Mouse (Mus musculus): ENCODE measurements around the gene Zdhhc7.

The Zdhhc7 gene

DNA sequence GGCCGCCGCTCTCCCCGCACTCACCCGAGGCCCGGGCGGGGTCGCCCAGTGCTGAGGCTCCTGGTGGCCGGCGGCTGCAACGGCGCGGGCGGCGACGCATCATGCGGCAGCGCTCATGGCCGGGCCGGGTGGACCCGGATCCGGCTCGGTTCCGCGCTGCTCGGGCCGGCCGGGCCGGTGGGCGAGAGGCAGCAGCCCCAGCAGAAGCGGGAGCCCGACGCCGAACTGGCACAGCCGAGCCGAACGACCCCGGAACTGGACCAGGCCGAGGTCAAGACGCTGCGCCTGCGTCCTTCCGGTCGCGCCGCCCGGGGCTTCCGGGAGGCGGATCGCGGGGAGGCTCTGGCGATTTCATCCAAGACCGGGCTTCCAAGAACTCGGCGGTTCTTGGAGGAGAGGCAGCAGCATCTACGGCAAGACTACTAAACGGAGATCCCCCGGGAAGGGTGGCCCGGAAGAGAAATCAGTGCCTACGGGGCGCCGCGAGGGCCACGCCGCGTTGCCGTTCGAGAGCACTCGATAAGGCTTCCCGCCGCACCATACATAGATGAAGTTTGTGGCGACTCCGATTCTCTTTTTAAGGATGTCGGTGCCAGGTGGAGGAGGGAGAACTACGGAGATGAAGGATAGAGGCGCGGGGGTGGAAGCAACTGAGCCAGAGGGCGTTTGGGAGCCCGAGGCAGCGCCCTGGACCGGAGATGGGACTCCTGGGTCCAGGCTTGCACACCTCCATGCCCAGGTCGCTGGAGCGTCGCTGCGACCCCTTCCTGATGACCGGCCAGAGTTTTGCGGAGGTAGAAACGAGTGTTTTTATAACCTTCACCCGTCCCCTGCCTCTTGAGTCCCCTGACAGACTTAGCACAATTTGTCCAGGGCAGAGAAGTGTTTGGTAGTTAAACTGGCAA is at the start of gene Zdhhc7:
Zdhhc7 (minus strand) TSS at position 415 of the 905 bp plus-strand sequence.
- under 1% methylated on average over 86 of the region's 88 CpGs for WGBS

DNA sequence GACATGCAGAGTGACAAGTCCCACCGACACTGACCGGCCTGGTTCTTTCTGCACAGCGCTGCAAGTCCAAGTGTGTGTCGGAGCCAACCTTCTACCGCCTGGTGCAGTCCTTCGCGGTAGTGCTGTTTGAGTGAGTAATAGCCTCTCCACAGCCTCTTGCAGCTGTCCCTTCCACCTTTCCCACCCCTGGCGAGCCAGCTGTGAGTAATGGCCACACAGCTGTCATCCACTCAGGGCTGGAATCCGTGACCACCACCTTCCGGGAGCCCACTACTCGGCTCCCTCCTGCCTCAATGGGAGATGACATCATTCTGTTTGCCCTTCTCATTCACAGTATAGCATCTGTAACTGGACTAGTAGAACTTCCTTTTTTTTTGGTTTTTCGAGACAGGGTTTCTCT is 48.7 kb upstream of the Zdhhc7 start:
- 80% methylated on average over 12 of the region's 12 CpGs for WGBS

DNA sequence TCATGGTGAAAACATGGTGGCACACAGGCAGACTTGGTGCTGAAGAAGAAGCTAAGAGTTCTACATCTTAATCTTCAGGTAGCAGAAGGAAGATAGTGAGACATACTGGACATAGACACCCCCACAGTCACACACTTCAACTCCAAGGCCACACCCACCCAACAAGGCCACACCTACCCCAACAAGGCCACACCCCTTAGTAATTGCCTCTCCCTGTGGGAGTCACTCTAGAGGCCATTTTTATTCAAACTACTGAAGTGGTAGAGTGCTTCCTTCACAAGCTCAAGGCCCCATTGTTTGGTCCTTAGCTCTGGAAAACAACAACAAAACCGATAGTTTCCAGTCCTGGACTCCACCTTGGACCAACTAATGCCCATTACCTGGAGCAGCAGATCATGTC is 44.8 kb upstream of the Zdhhc7 start:
- WGBS = 76% methylated on average over 1 of the region's 1 CpGs

DNA sequence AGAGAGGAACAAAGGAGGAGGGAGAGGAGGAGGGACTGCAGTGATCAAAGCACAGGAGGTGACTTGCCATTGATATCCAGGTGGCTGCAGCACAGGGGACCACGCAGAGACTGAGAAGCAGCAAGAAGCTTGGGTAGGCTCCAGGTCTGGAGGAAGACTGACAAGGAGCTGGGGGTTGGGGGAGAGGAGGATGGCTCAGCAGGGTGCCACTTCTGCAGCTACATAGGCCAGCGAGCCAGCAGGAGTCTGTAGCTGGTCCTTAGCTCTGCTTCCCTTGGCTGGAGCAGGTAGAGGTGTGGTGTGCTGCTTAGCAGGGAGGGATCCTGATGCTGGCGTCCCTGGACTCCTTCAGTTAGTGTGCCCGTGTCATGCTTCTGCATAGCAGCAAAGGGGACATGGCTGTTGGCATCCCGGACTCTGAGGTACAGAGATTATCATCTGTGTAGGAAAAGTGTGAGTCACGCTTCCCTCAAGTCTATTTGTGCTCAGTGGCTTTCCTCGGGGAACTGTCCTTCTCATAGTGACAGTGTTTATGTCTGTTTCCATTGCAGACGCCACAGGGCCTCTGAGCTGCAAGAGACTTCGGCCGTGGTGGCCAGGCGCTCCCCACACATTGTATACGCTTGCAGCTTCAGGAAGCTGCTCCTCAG is 43.5 kb upstream of the Zdhhc7 start:
- 32% methylated on average over 12 of the region's 12 CpGs for WGBS

DNA sequence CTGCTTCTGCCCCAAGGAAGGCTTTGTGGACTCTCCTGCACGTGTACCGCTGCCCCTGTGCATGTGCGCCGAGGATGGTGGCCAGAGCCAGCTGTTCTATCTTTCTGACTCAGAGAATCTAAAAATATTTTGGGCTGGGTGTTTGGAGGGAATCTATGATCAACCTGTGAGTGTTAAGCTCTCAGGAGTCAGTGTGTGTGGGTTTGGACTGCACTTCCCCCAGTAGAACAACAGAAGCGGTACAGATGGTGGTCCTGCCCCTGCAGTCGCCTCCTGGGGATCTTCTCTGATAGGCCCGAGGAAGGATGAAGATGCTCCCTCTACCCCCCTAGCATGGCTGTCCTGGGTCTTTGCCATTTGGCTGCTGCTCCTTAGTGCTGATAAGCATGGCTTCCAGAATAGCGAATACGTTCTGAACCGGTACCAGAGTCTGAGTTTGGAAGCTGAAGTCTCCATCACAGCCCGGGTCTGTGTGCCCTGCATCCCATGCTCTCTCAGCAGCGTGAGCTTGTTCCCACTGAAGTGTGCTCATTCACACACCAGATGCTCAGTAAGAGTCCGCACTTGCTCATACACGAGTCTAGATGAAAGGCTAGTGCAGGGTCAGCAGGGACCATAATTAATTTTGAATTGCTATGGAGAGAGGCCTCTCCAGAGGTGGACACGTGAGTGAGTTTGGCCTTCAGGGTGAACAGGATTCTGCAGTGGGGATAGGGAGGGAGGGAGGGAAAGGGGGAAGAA is 42.8 kb upstream of the Zdhhc7 start:
- 36% methylated on average over 15 of the region's 15 CpGs for WGBS

DNA sequence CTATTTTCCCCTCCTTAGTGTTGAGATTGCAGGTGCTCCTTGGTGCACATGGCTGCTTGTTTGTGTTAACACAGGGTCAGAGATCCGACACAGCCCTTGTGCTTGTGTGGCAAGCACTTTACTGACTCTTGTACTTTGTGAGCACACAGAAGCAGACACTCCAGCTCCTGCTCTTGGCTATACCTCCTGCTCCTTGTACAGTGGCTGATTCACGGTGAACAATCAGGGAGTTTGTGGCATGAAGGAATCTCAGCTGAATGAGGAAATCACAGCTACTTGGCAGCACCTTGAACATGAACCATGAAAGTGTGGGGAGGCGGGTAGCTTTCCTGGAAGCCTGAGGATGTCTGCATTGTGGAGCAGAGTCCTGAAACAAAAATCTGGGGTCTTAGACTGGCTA is 39.5 kb upstream of the Zdhhc7 start:
- 55% methylated on average over 3 of the region's 3 CpGs for WGBS

DNA sequence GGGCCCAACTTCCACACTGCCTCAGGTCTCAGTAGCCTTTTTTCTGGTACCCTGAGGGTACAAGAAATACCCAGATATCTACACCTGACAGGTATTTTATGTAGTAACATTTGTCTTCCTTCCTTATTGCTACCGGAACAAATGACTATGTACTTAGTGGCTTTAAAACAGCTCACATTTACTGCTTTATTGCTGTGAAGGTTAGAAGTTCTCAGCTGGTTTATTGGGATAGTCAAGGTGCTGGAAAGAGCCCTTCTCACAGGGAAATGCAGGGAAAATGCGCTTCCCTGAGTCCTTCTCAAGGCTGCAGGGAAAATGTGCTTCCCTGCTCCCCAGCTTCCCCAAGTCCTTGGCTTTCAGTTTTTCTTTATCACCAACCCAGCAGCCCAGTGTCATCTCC is 37.7 kb upstream of the Zdhhc7 start:
- 93% methylated on average over 2 of the region's 2 CpGs for whole genome bisulfite sequencing

DNA sequence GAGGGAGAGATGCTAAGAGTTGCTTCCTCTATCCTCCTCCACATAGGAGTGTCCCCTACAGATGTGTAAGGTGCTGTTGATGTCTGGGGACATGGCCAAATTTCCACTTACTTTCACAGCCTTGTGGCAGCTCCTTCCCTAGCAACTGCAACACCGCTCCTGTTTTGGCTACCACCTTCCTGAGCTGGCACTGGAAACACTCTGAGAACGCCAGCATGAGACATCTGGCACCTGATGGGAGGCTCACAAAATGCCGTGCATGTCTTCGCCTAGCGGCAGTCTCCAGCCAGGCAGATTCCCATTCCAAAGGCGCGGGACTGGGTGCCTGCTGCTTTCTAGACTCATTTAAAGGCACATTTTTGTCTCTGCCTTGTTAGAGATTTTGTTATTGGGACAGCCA is 35.3 kb upstream of the Zdhhc7 start:
- WGBS = 41% methylated on average over 7 of the region's 7 CpGs

DNA sequence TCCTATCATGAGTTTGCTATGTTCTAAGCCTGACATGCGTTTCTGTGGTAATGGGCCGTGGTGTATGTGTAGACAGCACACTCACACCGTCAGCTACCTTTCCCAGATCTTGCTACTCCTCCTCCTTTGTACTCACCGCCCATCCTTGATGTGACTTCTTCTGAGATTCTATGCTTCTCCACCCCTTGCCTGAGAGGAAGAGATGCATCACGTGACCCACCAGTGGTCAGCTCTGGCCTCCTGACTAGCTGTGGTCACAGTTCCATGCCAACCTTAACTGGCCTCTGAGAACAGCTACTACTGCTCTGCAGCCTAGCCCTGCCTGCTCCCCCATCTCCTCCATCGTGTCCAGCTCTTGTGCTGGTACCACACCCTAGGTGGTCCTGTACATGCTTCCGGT is 34.4 kb upstream of the Zdhhc7 start:
- 83% methylated on average over 7 of the region's 7 CpGs for WGBS

DNA sequence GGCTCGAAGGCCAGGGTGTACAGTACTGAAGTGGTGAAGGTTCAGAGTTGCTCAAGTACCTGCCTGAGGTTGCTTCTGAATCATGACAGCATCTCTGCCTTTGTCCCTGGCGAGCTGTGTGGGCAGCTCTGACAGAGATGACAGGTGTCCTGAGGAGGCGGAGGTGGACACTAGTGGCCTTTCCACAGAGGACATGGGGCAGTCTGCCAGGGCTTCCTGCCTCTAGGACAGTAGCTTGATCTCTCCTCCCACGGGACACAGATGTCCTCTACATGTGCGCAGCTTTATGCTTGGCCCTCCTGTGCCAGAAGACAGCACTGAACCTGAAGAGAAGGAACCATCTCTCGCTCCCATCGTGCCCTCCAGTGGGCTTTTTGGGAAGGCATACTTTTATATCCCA is 31.9 kb upstream of the Zdhhc7 start:
- WGBS = 71% methylated on average over 7 of the region's 7 CpGs

DNA sequence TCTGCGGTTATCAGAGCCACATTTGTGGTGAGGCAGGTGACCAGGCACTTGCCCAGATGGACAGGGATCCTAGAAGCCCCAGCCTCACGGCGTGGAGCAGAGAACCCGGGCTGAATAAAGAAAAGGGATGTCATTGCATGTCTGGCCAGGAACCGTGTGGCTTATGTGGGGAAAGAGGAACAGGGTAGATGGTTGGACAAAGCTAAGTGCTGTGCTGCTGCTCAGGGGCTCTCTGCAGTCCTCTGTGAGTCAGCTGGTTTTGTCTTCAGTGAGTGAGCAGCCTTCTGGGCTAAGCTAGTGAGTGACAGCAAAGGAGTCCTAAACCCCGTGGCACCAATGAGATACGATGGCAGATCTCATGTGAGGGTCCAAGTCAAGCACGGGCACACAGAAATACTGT is 29.9 kb upstream of the Zdhhc7 start:
- 78% methylated on average over 8 of the region's 8 CpGs for WGBS

DNA sequence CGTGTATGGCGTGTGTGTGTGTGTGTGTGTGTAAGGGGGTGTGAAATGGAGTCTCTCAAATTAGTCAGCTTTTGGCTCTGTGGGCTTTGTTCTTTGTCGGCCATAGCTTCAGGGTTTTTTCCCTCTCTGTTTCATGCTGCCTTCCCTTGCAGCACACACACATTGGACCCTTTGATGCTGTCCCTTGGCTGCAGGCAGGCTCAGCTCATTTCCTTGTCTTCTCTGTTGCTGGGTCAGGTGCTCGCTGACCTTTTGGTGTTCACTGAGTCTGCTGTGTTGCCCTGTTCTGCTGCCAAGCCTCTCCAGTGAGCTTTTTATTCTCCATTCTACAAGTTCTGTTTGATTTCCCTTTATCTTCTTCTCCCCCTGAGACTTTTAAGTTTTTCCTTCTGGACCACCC is 28.3 kb upstream of the Zdhhc7 start:
- 42% methylated on average over 4 of the region's 4 CpGs for WGBS

DNA sequence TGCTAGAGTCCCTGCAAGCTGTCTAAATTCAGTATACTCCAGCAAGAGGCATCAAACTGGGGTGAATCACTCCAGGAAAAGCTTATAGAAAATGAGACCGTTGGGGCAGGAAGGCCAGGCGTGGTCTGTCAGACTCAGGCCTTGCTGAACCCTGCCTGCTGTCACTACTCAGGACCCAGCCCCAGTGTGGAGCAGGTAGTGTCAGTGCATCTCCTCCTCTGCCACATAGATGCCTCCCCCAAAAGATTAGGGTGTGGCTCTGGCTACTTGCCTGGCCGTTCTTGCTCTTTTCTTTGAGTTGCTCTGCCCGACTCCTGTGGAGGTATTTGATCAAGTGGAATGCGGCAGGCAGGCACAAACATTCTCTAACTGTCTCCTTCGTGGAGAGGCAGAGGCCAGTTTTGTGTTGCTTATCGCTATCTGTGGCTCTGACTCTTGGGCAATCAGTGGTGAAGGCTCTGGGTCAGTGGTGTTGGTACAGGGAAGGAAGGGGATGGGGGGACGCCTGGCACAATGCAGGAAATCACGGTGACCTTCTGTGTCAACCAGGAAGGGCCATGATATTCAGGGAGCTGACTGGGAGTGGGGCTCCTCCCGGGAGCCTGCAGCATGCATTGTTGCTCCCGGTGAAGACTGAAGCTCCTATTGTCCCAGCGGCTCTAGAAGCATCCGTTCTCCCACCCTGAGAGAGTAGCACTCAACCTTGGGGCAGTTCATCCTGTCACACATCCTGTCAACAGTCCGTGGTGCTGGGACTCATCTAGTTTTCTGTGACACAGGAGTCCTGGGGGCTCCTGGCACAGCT is 25.3 kb upstream of the Zdhhc7 start:
- WGBS = 62% methylated on average over 14 of the region's 14 CpGs

DNA sequence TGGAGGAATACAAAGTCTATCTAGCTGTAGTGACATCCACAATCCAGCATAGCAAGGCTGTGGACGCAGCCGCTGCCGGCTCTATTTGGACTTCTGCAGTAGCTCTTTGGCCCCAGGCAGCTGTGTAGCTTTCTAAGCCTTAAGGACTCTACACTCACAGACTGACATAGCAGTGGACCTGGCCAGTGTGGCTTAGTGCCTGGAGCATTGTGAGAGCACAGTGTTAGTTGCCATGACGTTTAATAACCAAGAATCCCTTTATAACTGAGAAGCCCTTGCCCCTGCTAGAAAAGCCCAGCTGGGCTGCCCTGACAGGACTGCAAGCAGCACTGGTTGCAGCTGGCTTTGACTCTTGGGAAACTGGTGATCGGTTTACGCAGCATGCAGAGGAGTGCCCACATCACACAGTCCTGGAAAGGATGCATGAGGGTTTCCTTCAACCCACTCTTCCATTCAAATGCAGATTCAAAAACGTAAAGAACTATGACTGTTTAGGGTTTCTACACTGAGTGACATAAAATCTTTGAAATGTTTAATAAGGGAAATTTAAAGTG is 23.6 kb upstream of the Zdhhc7 start:
- WGBS = 54% methylated on average over 7 of the region's 7 CpGs

DNA sequence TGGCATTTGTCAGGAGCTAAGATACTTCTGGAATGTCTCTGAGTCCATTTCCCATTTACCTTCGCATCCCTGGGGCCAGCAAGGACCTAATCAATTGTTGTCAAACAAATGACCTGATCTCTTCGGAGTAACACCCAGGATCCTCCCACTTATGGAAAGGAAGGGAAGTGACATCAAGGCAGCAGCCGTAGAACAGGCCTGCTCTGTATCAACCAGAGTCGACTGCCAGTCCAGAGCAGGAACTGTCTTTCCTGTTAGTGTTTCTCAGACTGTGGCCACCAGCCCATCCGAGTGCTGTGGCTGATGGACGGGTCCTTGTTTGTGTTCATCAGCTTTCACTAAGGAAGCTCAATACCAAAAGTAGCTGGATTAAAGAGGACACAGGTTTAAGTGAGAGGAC is 23.0 kb upstream of the Zdhhc7 start:
- WGBS = 56% methylated on average over 6 of the region's 6 CpGs

DNA sequence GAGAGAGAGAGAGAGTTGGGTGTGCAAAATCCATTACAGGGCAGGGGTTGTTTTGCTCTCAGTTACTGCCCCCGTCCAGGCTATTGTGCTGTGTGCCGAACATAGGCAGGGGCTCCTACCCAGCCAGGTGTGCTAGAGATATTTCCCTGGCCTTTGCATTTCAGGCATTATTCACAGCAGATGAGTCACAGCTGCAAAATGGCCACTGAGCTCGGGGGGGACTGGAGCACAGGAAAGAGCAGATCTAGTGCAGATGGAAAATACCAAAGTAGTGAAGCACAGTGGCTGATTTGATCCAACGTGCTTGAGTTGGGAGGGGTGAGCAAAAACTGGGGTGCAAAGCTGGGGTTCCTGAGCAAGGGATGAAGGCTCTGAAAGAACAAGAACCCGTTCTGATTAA is 19.7 kb upstream of the Zdhhc7 start:
- 67% methylated on average over 5 of the region's 5 CpGs for WGBS

DNA sequence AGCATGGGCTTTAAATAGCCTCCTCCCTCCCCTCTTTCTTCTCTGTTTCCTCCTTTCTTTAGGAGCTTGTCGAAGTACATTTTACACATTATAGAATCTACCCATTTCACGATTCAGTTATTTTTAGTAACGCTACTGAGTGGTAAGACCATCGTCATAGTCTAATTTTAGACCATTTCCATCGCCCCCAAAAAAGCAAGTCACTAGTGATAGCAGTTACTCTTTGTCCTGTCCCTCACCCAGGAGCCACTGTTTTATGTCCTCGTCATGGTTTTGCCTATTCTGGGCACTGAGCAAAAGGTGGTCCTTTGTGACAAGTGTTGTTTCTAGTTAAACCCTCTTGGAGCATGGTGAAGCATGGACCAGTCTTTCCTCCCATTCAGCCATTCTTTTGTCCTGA is 18.6 kb upstream of the Zdhhc7 start:
- 42% methylated on average over 6 of the region's 6 CpGs for WGBS

DNA sequence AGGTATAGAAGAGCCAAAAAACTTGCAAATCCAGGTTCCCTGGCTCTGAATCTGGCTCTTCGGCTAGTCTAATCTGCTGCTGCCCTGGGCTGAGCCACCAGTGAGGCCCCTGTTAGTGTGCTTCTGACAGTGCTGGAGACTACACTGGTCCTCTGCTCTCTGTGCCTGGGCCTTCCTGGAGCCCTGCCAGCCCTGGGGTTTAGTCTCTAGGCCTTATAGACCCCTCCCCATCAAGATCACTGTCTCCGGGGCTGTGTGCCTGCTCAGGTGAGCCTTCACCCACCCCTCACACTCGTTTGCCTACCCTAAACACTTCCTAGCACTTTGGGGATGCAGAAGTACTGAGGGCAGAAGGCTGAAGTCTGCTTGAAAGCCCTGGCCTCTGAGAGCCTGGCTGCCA is 18.1 kb upstream of the Zdhhc7 start:
- 60% methylated on average over 3 of the region's 3 CpGs for WGBS

DNA sequence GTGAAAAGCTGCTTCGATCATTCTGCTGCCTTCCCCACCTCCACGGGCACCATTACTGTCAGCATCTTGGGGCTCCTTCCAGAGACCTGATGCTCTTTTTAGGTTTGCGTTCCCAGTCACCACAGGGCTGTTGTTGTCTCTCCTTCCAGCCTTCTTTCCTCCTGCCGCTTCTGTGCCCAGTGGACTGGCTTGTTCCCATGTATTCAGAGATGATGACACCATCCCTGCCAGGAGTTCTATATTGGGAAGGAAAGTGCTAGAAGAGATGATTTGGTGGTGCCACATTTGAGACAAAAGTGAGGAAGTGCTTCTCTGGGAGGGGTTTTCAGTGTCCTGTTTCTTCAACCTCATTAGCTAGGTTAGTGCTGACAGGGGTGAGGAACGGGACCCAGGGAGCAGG is 17.6 kb upstream of the Zdhhc7 start:
- 42% methylated on average over 5 of the region's 5 CpGs for WGBS

DNA sequence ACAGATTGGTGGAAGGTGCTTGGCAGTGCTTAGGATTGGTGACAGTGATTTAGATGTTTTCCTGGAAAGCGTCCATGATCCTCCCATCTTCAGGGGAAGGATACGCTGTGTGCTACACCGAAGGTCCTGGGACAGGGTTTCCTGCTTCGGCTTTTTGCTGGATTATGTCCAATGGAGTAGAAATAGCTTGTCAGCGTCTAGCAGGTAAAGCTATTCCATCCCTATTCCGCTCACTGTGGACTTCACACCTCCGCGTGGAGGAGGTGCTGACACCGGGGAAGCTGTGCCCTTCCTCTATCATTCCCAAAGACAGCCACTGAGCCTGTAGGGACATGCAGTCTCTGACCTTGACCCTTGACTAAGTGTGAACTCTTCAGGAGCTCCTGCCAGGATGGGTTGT is 16.9 kb upstream of the Zdhhc7 start:
- 78% methylated on average over 9 of the region's 9 CpGs for WGBS

DNA sequence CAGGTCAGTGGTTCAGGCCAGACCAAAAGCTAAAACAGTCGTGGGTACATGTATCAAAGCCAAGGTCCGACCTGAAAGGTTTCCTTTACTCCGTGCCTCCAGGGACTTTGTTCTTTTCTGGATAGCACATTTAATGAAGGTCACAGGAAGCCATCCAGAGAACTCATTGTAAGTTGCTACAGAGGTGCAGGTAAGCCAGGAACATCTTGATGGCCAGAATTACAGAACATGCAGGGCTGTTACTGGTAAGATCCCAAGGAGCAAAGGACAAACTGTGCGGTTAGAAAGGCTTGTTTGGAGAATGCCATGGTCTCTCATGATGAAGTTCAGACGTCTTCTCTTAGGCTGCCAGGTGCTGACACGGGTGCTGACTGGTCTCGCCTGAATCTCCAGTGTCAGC is 15.3 kb upstream of the Zdhhc7 start:
- 82% methylated on average over 7 of the region's 7 CpGs for WGBS
